Mouse (Mus musculus): ENCODE measurements around the gene Rasgrf2. TPM values are rescaled to one million over a fixed set of nuclear protein-coding genes. Genes with fewer than 3 reads are reported as not detected.

Rasgrf2 gene
- polyA plus RNA-seq, 1 experiment from 2014 or later, result 0.18 TPM

DNA sequence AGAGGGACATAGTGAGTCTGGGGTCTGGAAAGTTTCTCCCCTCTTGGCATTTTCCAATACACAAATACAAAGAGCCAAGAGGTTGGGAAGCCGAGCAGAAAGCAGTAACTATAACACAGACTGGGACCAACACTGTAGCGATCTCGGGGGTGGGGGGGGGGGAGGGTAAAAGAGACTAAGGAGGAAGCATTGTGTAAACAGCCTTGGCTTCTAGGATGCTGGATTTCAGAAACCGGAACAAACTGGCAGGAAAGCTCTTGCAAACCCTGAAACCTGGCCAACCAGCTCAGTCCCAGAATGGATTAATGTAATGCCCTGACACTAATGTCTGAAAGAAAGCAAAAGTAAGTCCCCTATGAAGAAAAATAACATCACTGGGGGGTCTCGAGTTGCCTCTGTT, 11.8 kb downstream of the Rasgrf2 start:
- Histone ChIP-seq H3K4me1 (replicated peaks; ENCODE audit: control insufficient read depth, insufficient read depth, low read length) (no peaks in the 10 kb centered on the region), H3K4me3 (ENCODE audit: low read length) (no peak overlapping the region), H3K4me2 (ENCODE audit: low read depth, low read length) (no peak overlapping the region), H3K36me3 (ENCODE audit: control insufficient read depth, insufficient read depth, low read length) (no peaks in the 10 kb centered on the region), H3K9me3 (ENCODE audit: control insufficient read depth, low read length) (no peaks in the 10 kb centered on the region), H3K27me3 (ENCODE audit: control insufficient read depth, insufficient read depth, low read depth, low read length) (no peaks in the 10 kb centered on the region), H3K9ac (ENCODE audit: low read length) (no peak overlapping the region), H3K27ac (ENCODE audit: low read length) (no peak overlapping the region)
- 46% methylated on average over 5 of the region's 5 CpGs for WGBS
- peak; percentile 65 for ATAC-seq (ENCODE audit: low read depth)

DNA sequence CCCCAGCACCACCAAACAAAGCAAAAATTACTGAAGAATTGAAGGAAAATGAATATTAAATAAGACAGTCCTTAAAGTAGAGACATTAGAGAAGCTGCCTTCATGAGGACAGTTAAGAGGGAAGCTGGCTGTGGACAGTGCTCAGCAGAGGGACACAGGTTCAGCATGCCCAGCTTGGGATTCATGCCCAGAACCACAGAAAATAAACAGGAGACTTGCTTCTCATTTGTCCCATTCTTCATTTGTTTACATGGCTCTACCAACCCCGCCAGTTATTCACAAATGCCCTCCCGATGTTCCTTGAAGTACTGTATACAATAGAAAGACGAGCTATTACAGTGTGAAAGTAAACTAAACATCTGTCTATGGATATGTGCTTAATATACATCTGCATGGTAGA, 17.4 kb downstream of the Rasgrf2 start:
- H3K27me3 ChIP-seq (ENCODE audit: control insufficient read depth, insufficient read depth, low read depth, low read length), result no peaks in the 10 kb centered on the region
- H3K4me1 ChIP-seq (replicated peaks; ENCODE audit: control insufficient read depth, insufficient read depth, low read length), result no peaks in the 10 kb centered on the region
- no peak overlapping the region for H3K27ac ChIP-seq (ENCODE audit: low read length)
- peak; percentile 43; the same call in 1 of the 2 replicates for ATAC-seq (ENCODE audit: low read depth)
- H3K9me3 ChIP-seq (ENCODE audit: control insufficient read depth, low read length), result no peaks in the 10 kb centered on the region
- H3K4me3 ChIP-seq (ENCODE audit: low read length), result no peak overlapping the region
- 21% methylated on average over 3 of the region's 3 CpGs for WGBS
- no peak overlapping the region for H3K9ac ChIP-seq (ENCODE audit: low read length)
- H3K4me2 ChIP-seq (ENCODE audit: low read depth, low read length), result no peak overlapping the region
- H3K36me3 ChIP-seq (ENCODE audit: control insufficient read depth, insufficient read depth, low read length), result no peaks in the 10 kb centered on the region

DNA sequence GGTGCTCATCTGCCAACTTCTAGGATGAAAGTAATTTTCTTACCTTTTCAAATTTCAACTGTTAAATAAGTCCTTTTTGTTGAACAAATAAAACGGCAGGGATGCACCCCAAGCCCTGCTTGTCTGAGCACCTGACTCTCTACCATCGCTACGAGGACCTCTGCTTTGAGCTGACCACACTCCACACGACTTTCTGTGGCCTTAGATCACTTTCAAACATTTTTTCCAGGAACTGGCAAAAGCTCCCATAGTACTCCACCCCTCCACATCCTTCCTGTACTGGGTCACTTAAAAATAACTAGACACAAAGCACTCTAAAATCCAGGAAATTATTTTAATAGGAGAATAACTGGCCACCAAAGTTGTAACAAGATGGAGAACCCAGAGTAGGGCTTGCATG, 23.2 kb downstream of the Rasgrf2 start:
- H3K4me3 ChIP-seq (ENCODE audit: low read length), result no peak overlapping the region
- peaks cover 2% of the 10 kb centered on the region; the same call in 1 of the 2 replicates for H3K4me1 ChIP-seq (replicated peaks; ENCODE audit: control insufficient read depth, insufficient read depth, low read length)
- 61% methylated on average over 4 of the region's 4 CpGs for WGBS
- H3K9me3 ChIP-seq (ENCODE audit: control insufficient read depth, low read length), result no peaks in the 10 kb centered on the region
- no peaks in the 10 kb centered on the region for H3K36me3 ChIP-seq (ENCODE audit: control insufficient read depth, insufficient read depth, low read length)
- ATAC-seq (ENCODE audit: low read depth), result no peak
- H3K27me3 ChIP-seq (ENCODE audit: control insufficient read depth, insufficient read depth, low read depth, low read length), result no peaks in the 10 kb centered on the region
- H3K27ac ChIP-seq (ENCODE audit: low read length), result no peak overlapping the region
- H3K9ac ChIP-seq (ENCODE audit: low read length), result no peak overlapping the region
- H3K4me2 ChIP-seq (ENCODE audit: low read depth, low read length), result no peak overlapping the region

DNA sequence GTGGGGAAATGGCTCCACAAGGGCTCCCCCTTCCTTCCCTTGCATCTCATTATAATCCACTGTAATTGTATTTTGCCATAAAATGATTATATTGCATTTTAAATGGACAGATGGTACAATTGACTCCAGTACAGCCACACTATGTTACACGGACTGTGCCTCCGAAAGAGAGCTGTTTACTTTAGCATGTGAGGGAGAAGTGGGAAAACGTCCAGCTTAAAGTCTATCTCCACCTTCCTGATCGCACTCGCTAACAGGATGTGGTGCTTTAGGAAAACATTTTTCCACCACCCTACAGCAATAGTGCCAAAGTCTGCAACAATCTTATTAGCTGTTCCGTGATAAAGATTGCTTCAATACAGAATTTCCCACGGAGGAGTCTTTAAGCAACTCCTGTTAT, 27.2 kb downstream of the Rasgrf2 start:
- WGBS, result 12% methylated on average over 7 of the region's 7 CpGs
- peak; percentile 51; the same call in 1 of the 2 replicates for ATAC-seq (ENCODE audit: low read depth)
- no peak overlapping the region for H3K27ac ChIP-seq (ENCODE audit: low read length)

DNA sequence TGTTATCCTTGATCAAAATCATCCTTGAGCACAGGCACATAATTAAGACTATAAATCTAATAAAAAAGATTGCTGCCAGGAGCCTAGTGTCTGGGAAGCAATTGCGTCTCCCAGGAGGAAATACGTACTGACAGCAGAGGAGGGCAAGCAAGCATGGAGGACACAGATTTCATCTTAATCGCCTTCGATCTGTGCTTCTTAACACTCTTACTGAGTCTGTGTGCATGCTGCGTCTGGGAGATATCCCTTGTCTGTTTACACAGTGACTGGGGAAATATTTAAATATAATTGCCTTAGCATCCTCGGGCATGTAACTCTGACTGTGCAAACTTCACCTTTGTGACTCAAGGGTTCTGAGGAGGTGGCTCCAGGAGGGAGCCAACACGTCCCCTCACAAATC, 33.0 kb downstream of the Rasgrf2 start:
- H3K4me2 ChIP-seq (ENCODE audit: low read depth, low read length), result no peak overlapping the region
- no peaks in the 10 kb centered on the region for H3K36me3 ChIP-seq (ENCODE audit: control insufficient read depth, insufficient read depth, low read length)
- no peak overlapping the region for H3K9ac ChIP-seq (ENCODE audit: low read length)
- H3K9me3 ChIP-seq (ENCODE audit: control insufficient read depth, low read length), result no peaks in the 10 kb centered on the region
- ATAC-seq (ENCODE audit: low read depth), result no peak
- no peak overlapping the region for H3K4me3 ChIP-seq (ENCODE audit: low read length)
- WGBS, result 33% methylated on average over 7 of the region's 7 CpGs
- H3K27ac ChIP-seq (ENCODE audit: low read length), result no peak overlapping the region
- no peaks in the 10 kb centered on the region for H3K27me3 ChIP-seq (ENCODE audit: control insufficient read depth, insufficient read depth, low read depth, low read length)
- no peaks in the 10 kb centered on the region for H3K4me1 ChIP-seq (replicated peaks; ENCODE audit: control insufficient read depth, insufficient read depth, low read length)

More for the DNA sequence above, 27.2 kb downstream of the Rasgrf2 start:
- Histone ChIP-seq H3K4me3 (ENCODE audit: low read length) (no peak overlapping the region), H3K4me2 (ENCODE audit: low read depth, low read length) (peak overlapping the region; percentile 23), H3K9me3 (ENCODE audit: control insufficient read depth, low read length) (no peaks in the 10 kb centered on the region), H3K4me1 (replicated peaks; ENCODE audit: control insufficient read depth, insufficient read depth, low read length) (peaks cover 2% of the 10 kb centered on the region; the same call in 1 of the 2 replicates), H3K9ac (ENCODE audit: low read length) (no peak overlapping the region), H3K27me3 (ENCODE audit: control insufficient read depth, insufficient read depth, low read depth, low read length) (no peaks in the 10 kb centered on the region), H3K36me3 (ENCODE audit: control insufficient read depth, insufficient read depth, low read length) (no peaks in the 10 kb centered on the region)

DNA sequence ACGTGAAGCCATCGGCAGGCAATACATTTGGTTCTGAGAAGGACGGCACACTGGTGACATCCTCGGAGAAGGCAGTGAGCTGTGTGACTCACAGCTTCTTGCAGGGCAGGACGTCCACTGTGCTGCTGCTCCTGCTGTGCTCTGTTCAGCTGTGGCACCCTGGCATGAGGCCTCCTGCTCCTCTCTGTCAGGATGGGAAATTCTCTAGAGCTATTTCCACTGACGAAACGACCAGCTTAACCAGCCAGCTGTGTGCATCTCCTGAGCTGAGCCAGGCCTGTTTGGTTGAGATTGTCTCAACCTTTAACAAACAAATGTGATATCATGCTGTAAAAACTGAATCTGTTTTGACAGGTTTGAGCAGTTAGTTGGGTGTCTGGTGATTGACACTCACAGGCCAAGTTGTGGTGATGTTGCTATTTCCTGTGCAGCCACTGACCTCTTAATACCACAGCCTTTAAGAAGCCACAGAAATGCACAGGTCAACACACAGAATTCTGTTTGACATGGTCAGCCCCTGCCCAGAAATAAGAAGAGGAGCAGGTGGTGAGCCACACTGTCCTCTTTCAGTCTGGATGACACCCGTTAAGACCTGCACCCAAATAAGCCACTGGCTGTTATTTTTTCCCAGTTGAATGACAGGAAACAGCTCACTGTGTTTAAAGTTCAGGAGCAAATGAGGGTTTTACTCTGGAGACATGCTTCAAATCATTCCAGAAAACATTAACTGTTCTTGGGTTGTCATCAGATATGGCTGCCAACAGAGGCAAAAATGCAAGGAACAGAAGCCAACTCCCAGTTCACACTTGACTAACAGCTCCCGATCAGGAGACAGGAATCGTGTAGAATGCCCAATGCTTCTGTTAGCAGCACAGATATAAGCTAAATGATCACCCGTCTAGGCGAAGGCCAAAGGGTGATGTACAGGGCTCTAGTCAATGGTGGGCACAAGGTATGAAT, 36.0 kb downstream of the Rasgrf2 start:
- Histone ChIP-seq H3K4me1 (replicated peaks; ENCODE audit: control insufficient read depth, insufficient read depth, low read length) (no peaks in the 10 kb centered on the region), H3K27ac (ENCODE audit: low read length) (no peak overlapping the region), H3K9ac (ENCODE audit: low read length) (no peak overlapping the region), H3K36me3 (ENCODE audit: control insufficient read depth, insufficient read depth, low read length) (no peaks in the 10 kb centered on the region), H3K9me3 (ENCODE audit: control insufficient read depth, low read length) (no peaks in the 10 kb centered on the region), H3K27me3 (ENCODE audit: control insufficient read depth, insufficient read depth, low read depth, low read length) (no peaks in the 10 kb centered on the region), H3K4me3 (ENCODE audit: low read length) (no peak overlapping the region), H3K4me2 (ENCODE audit: low read depth, low read length) (no peak overlapping the region)
- ATAC-seq (ENCODE audit: low read depth), result no peak
- WGBS, result 49% methylated on average over 12 of the region's 12 CpGs

DNA sequence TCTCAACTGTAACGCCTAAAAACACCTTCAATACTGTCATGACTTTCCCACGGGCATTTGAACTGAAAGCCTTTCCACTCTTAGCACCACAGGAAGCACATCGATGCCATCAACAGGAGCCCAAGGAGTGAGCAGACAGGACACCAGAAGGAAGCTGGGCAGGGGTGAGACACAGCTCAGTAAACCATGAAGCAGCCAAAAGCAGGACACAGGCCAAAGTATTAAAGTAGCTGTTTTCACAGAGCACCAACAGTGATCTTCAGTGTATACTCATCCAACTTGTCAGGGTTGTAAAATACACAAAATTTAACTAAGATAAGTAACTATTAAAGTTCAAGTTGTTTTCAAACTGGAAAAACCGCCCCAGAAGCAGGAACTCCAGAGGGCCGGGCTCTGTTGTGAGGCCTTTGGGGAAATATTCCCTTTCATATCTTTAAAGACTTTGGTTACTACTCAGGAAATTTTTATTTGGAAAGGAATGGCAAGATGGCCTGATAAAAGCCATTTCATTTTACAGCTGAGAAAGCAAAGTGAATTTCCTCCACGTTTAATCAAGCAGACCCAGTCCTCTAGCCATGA, 37.7 kb downstream of the Rasgrf2 start:
- no peaks in the 10 kb centered on the region for H3K36me3 ChIP-seq (ENCODE audit: control insufficient read depth, insufficient read depth, low read length)
- no peak overlapping the region for H3K9ac ChIP-seq (ENCODE audit: low read length)
- H3K9me3 ChIP-seq (ENCODE audit: control insufficient read depth, low read length), result no peaks in the 10 kb centered on the region
- H3K4me1 ChIP-seq (replicated peaks; ENCODE audit: control insufficient read depth, insufficient read depth, low read length), result no peaks in the 10 kb centered on the region
- H3K4me3 ChIP-seq (ENCODE audit: low read length), result no peak overlapping the region
- H3K4me2 ChIP-seq (ENCODE audit: low read depth, low read length), result no peak overlapping the region
- ATAC-seq (ENCODE audit: low read depth), result no peak
- H3K27me3 ChIP-seq (ENCODE audit: control insufficient read depth, insufficient read depth, low read depth, low read length), result no peaks in the 10 kb centered on the region
- WGBS, result 69% methylated on average over 6 of the region's 6 CpGs
- H3K27ac ChIP-seq (ENCODE audit: low read length), result no peak overlapping the region

DNA sequence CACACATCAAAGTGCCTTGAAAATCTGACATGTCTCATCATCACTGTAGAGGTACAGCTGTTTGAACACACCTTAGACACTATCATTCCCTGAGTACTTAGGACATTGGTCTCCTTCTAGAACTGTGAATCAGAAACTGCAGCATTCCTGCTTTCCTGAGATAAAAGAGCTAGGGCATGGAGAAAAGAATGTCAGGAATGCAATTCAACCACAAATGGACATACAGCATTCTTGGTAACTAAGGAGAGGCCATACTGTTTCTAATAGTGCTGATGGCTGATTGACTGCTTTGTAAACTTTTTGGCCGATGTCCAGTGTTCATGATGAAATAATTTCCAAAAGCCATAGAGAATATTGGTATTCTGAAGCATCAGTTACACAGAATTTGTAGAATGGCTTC, 58.3 kb downstream of the Rasgrf2 start:
- no peak overlapping the region for H3K4me3 ChIP-seq (ENCODE audit: low read length)
- H3K9ac ChIP-seq (ENCODE audit: low read length), result no peak overlapping the region
- no peaks in the 10 kb centered on the region for H3K4me1 ChIP-seq (replicated peaks; ENCODE audit: control insufficient read depth, insufficient read depth, low read length)
- no peaks in the 10 kb centered on the region for H3K27me3 ChIP-seq (ENCODE audit: control insufficient read depth, insufficient read depth, low read depth, low read length)
- 26% methylated on average over 1 of the region's 1 CpGs for WGBS
- no peak overlapping the region for H3K27ac ChIP-seq (ENCODE audit: low read length)
- no peak overlapping the region for H3K4me2 ChIP-seq (ENCODE audit: low read depth, low read length)
- no peaks in the 10 kb centered on the region for H3K9me3 ChIP-seq (ENCODE audit: control insufficient read depth, low read length)
- peak; percentile 59; the same call in 1 of the 2 replicates for ATAC-seq (ENCODE audit: low read depth)
- no peaks in the 10 kb centered on the region for H3K36me3 ChIP-seq (ENCODE audit: control insufficient read depth, insufficient read depth, low read length)

DNA sequence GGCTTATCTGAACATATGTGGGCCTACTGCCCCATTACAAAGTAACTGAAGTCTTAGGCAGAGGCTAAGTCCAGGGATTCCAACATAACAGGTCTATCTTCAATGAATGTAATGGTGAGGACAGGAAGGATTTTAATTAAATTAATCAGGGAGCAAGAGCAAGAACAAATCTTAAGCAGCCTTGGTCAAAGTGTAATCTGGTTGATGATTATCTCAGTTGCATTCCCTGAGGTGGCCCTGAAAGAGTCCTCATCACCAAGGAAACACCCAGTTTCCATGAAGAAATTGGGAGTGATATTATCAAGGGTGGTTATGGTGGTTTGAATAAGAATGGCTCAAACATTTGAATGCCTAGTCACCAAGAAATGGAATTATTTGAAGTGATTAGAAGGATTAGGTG, 62.8 kb downstream of the Rasgrf2 start:
- Histone ChIP-seq H3K9ac (ENCODE audit: low read length) (no peak overlapping the region), H3K9me3 (ENCODE audit: control insufficient read depth, low read length) (no peaks in the 10 kb centered on the region), H3K4me2 (ENCODE audit: low read depth, low read length) (no peak overlapping the region), H3K4me1 (replicated peaks; ENCODE audit: control insufficient read depth, insufficient read depth, low read length) (no peaks in the 10 kb centered on the region), H3K27me3 (ENCODE audit: control insufficient read depth, insufficient read depth, low read depth, low read length) (no peaks in the 10 kb centered on the region), H3K27ac (ENCODE audit: low read length) (no peak overlapping the region), H3K4me3 (ENCODE audit: low read length) (no peak overlapping the region), H3K36me3 (ENCODE audit: control insufficient read depth, insufficient read depth, low read length) (no peaks in the 10 kb centered on the region)
- no peak for ATAC-seq (ENCODE audit: low read depth)

Data from lung, embryonic 16.5 days (tissue).